Mouse (Mus musculus): ENCODE results near the gene Islr2. TPM values are rescaled to one million over a fixed set of nuclear protein-coding genes. Genes with fewer than 3 reads are reported as not detected.
"Not testable (repeated sequence)": the region's sequence is repeated elsewhere in the genome, so short reads cannot be mapped to it uniquely, and the experiment has no call there.

The Islr2 gene
- 10 to 100 TPM; 63.9 to 73.8 (median 69.4) TPM for total RNA-seq (2022)

DNA sequence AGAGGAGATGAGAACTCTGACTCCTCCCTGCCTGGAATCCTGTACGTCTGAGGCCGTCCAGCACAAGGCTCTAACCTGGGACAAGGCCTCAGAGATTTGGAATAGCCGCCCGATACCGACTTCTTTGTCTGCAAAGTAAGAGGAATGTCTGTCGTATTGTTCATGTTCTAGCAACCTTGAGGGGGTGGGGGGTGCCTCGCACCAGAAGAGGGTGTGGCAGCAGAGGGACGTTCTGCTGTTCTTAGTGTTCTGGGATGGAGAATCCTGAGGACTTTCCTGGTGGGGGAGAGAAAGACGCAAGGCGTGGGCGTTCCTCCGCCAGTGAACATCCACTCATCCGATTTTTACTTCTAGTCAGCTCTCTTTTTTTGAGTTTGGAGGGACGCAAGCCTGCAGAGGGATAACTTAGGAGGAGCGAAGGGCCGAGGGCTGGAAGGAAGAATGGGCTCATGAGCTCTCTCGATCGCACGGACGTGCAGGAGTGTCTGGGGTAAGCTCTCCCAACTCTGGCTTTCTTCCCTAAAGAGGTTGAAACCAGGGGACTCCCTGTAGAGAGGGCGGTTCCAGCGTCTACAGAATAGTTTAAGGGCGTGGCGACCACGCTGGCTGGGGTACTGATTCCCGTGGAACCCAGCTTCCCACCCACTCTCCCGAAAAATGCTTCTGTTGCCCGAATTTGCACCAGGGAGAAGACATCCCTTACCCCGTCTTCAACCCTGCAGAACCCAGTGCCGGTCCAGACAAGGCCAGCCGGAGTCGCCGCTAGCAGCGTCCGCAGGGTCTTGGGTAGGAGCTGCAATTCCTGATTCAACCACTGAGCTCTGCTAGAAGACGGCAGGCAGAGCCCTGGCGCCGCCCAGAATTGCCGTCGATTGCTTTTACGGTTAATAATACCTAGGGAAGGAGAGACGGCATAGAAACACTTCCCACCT lies at the start of gene Islr2, which contains the start of gene Islr:
Gene Islr2, minus strand, starts transcription at position 804 of the 932 bp plus-strand sequence.
Gene Islr, minus strand, starts transcription at position 791 of the 932 bp plus-strand sequence.
- peak in 1 of 2 experiments; percentile 44 for DNase-seq (ENCODE audit: low spot score in 2 of 2)

DNA sequence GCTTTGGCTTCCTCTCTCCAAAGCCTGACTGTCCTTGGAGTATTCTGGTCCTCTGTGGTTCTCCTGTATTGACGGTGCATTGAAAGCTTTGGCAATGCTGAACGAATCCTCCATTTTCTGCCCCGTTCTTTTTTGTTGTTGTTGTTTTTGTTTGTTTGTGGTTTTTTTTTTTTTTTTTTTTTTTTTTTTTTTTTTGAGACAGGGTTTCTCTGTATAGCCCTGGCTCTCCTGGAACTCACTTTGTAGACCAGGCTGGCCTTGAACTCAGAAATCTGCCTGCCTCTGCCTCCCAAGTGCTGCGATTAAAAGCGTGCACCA lies 49.6 kb upstream of the Islr2 start:
- not testable (repeated sequence) for DNase-seq (ENCODE audit: low spot score in 2 of 2)

DNA sequence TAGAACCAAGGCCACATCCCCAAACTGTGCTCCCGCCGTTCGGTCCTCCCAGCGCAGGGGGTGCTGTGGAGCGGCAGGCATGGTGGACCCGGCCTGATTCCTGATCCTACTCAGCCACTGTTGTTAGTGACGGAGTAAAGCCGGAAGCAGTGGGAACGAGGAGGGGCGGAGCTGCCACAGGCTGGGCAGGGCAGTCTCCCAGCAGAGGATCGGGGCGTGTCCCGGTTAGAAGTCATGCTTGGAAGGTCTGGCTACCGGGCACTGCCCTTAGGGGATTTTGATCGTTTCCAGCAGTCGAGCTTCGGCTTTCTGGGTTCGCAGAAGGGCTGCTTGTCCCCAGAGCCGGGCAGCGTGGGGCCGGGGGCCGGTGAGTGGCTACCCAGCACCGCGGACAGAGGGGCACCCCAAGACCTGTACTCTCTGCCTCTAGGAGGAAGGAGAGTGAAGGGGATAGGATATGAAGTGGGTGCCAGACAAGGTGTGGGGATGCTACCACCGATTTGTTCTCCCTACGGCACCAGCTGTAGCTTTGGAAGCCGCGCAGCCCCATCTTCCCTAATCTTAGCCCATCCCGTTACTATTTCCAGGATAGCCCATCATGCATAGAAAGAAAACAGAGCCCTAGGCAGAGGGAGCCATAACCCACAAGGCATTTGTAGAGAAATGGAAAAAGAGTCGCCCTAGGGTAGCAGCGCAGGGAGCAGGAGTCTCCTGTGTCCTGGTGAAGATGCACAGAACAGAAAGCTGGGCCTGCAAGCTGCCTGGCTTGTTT lies 49.1 kb upstream of the Islr2 start, which contains the start of gene Stoml1:
Gene Stoml1, plus strand, starts transcription at position 132 of the 772 bp plus-strand sequence.
- peak; percentile 88 to 89 for DNase-seq (ENCODE audit: low spot score in 2 of 2)

GRCm38 (mm10) chr9:58250730-58251129 lies 46.6 kb upstream of the Islr2 start:
- DNase-seq (ENCODE audit: low spot score in 2 of 2): not testable (repeated sequence)

- DNase-seq (ENCODE audit: low spot score in 2 of 2): no peak
Measured at GRCm38 (mm10) chr9:58250322-58250721, 46.2 kb upstream of the Islr2 start.

DNA sequence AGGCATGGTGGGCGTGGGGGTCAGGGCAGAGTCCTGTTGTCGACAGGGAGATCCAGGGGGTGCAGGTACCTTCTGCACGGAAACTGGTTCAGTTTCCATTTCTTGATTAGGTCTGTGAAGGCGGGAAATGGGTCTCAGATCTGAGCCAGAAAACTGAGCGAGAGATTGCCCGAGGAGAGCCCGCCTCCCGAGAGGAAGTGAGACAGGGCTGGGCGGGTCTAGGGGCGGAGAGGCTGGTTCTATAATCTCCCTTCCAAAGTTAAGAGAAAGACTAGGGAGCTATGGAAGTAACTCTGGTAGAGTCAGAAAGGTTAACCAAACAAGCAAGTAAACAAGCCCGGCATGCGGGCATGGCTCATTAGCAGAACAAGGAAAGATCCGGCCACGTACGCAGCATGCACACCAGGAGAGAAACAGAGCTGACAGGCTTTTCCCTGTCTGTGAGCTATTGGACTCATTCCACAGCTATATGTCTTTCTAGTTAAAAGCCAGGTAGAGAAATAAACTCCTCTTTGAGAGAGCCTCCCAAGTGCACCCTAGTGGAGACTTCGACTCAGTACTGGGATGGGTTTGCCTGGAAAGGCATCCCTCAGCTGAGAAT lies 45.6 kb upstream of the Islr2 start, which contains the start of gene Pml:
Gene Pml, minus strand, starts transcription at position 195 of the 601 bp plus-strand sequence.
- DNase-seq (ENCODE audit: low spot score in 2 of 2): peak in 1 of 2 experiments; percentile 47

DNA sequence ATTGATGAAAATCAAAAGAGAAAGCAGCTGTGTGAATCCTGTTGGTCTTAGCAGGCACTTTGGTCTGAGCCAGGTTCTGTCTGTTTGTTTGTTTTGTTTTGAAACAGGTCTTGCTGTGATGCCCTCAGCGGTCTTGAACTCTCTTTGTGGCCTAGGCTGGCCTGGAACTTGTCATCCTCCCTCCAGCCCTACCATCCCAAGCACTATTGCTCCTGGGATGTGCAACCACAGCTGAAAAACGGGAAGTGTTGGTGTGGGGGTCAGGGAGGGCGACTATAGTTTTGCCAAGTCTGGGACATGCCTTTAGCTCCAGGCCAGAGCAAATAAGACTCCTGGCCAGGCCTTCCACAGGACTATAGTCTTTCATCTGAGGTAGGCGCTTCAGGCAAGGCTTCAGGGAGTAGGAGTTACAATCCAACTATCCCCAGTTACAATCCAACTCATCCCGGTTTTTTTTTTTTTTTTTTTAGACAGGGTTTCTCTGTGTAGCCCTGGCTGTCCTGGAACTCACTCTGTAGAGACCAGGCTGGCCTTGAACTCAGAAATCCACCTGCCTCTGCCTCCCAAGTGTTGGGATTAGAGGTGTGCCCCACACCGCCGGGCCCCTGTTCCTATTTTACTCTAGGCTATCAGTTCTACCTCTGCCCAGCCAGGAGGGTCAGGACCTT lies 44.8 kb upstream of the Islr2 start:
- no peak for DNase-seq (ENCODE audit: low spot score in 2 of 2)

GRCm38 (mm10) chr9:58247064-58247759 lies 43.1 kb upstream of the Islr2 start:
- peak; percentile 66 to 69 for DNase-seq (ENCODE audit: low spot score in 2 of 2)

DNA sequence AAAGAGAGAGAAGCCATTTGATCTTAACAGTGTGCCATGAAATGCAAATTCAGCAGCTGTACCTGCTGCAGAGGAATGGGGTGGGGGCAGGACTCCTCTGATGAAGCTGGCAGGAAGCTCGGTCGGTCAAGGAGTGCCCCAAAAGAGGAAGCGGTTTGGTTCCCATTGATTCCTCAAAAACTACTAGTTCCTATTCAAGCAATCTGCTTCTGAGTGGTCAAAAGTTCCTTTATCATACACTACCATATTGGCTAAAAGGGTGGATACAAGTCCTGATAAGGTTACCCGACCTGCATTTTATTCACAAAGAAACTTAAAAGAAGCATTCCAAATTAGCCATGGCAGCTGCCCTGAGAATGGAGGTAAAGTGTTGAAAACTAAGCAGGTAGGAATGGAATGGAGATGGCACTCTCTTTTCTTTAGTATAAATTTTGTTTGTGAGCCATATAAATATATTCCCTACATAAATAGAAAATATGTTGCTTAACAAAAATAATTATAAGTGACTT lies 42.0 kb upstream of the Islr2 start:
- DNase-seq (ENCODE audit: low spot score in 2 of 2): no peak

- DNase-seq (ENCODE audit: low spot score in 2 of 2): no peak
Measured at GRCm38 (mm10) chr9:58243696-58244095, 39.6 kb upstream of the Islr2 start.

DNA sequence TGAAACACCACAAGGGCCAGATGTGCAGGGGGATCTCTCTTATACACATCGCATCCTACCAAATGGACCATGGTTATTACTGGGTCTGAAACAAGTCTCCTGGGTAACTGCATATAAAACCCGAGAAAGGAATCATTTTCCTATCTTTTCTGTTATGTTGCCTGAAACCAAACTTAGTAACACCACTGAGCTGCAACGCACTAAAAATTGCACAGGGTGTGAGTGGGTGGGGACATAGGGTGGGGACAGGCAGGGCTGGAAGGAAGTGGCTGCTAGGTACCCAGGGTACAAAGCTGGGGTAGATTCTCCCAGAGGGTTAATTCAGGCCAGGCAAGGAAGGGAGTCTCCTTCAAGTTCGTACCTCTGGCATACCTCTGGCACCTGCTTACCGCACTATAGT lies 38.6 kb upstream of the Islr2 start:
- DNase-seq (ENCODE audit: low spot score in 2 of 2): no peak

DNA sequence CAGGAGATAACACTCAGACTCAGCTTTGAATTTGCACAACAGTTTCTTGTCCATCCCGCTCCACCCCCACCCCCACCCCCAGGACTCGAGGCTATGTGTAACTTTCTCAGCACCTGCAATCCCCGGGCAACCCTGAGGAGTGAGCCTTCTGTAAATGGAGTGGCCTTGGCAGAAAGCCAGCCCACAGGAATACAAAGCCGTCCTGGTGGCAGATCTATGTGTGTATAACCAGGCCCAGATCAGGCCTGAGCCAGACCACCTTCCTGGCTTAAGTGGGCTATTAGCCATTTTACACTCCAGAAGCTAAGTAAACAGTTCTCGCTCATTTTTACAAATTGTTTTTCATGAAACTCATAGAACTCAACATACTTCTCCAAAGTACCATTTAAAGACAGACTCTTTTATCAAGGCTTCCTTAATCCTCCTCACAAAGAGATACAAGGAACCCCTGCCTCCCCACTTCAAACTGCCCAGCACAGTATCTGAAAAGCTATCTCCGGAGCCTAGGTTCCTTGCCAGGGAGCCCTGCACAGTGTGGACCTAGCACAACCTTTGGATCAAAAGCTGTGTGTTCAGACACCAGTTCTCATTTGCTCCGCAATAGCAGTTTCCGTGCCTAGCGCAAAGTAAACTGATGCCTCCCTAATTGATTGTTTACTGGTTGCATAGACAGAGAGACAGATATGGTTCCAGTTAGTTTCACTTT lies 37.8 kb upstream of the Islr2 start:
- no peak for DNase-seq (ENCODE audit: low spot score in 2 of 2)

GRCm38 (mm10) chr9:58234502-58235015 lies 30.4 kb upstream of the Islr2 start:
- no peak for DNase-seq (ENCODE audit: low spot score in 2 of 2)

GRCm38 (mm10) chr9:58232374-58232773 lies 28.3 kb upstream of the Islr2 start:
- DNase-seq (ENCODE audit: low spot score in 2 of 2): no peak

DNA sequence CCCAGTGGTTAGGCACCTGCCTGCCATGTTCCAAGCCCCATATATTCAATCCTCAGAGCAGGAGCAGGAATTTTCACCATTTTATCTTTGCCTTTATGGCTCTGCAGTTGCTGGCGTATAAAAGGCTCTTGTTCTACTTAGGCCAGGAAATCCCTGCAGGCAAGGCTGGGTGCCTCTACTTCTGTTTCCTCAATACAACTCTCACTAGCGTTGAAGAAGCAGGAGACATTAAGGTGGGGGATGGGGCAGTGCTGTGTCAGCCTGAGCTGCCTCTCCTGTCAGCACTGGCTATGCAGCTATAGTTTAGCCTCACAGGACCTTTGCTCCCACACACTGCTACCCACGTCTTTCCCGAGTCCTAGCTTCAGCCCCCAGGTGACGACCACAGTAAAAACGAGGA lies 27.6 kb upstream of the Islr2 start:
- no peak for DNase-seq (ENCODE audit: low spot score in 2 of 2)

GRCm38 (mm10) chr9:58228777-58229466 lies 24.8 kb upstream of the Islr2 start:
- no peak for DNase-seq (ENCODE audit: low spot score in 2 of 2)

- no peak for DNase-seq (ENCODE audit: low spot score in 2 of 2)
Measured at GRCm38 (mm10) chr9:58225915-58226913, 22.1 kb upstream of the Islr2 start.

DNA sequence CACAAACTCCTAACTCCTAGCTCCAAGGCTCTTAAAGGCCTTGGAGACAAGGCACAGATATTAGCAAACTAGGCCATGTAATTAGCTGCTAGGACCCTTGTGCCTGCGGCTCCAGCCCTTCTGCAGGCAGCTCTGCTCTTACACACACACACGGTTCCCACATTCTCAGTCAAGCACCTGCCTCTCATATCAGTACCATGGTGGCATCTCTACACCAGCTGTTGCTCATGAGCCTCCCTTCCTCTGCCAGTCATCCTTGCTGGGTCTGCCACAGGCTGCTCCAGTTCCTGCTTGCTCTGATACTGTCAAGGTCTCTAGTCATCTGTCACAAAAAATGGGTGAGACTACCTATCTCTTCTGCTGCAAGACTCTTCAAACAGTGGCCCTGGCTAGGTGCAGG lies 20.2 kb upstream of the Islr2 start:
- no peak for DNase-seq (ENCODE audit: low spot score in 2 of 2)
